Mouse (Mus musculus): ENCODE data around the gene Nudt5. TPM values are rescaled to one million over a fixed set of nuclear protein-coding genes. Genes with fewer than 3 reads are reported as not detected.
"Not testable (repeated sequence)": the region's sequence is repeated elsewhere in the genome, so short reads cannot be mapped to it uniquely, and the experiment has no call there.

The Nudt5 gene
- 10 to 100 TPM; 52.1 to 59.6 TPM for polyA plus RNA-seq (2017; shearing (Covaris generic))

- ATAC-seq: peak; percentile 93
Measured at GRCm38 (mm10) chr2:5844873-5845631, at the start of gene Nudt5, which contains the start of gene Cdc123. TSS of gene Nudt5 (plus strand) at chr2:5845019. TSS of gene Cdc123 (minus strand) at chr2:5845164.

- ATAC-seq: no peak
Measured at GRCm38 (mm10) chr2:5797816-5798672, 46.8 kb upstream of the Nudt5 start.

- ATAC-seq: no peak
Measured at GRCm38 (mm10) chr2:5801182-5801640, 43.6 kb upstream of the Nudt5 start.

GRCm38 (mm10) chr2:5801927-5802590, 42.8 kb upstream of the Nudt5 start:
- no peak for ATAC-seq

- ATAC-seq: no peak
Measured at GRCm38 (mm10) chr2:5804440-5805045, 40.3 kb upstream of the Nudt5 start.

- ATAC-seq: no peak
Measured at GRCm38 (mm10) chr2:5805228-5805627, 39.6 kb upstream of the Nudt5 start.

GRCm38 (mm10) chr2:5806201-5806600, 38.6 kb upstream of the Nudt5 start:
- not testable (repeated sequence) for ATAC-seq

- ATAC-seq: no peak
Measured at GRCm38 (mm10) chr2:5810036-5810718, 34.6 kb upstream of the Nudt5 start.

GRCm38 (mm10) chr2:5811235-5811782, 33.5 kb upstream of the Nudt5 start:
- no peak for ATAC-seq

- ATAC-seq: no peak
Measured at GRCm38 (mm10) chr2:5821264-5821663, 23.6 kb upstream of the Nudt5 start.

GRCm38 (mm10) chr2:5822449-5822848, 22.4 kb upstream of the Nudt5 start:
- no peak for ATAC-seq

- ATAC-seq: no peak
Measured at GRCm38 (mm10) chr2:5824213-5824612, 20.6 kb upstream of the Nudt5 start.

GRCm38 (mm10) chr2:5824685-5825084, 20.1 kb upstream of the Nudt5 start:
- ATAC-seq: no peak

- no peak for ATAC-seq
Measured at GRCm38 (mm10) chr2:5825265-5825913, 19.4 kb upstream of the Nudt5 start.

- no peak for ATAC-seq
Measured at GRCm38 (mm10) chr2:5840815-5841214, 4.0 kb upstream of the Nudt5 start.

- peak; percentile 16 for ATAC-seq
Measured at GRCm38 (mm10) chr2:5844181-5844872, 492 bp upstream of the Nudt5 start.

GRCm38 (mm10) chr2:5845826-5846225, 1.0 kb downstream of the Nudt5 start:
- no peak for ATAC-seq

- ATAC-seq: no peak
Measured at GRCm38 (mm10) chr2:5851116-5851515, 6.3 kb downstream of the Nudt5 start.

- no peak for ATAC-seq
Measured at GRCm38 (mm10) chr2:5851866-5852265, 7.0 kb downstream of the Nudt5 start.

- no peak for ATAC-seq
Measured at GRCm38 (mm10) chr2:5862834-5863233, 18.0 kb downstream of the Nudt5 start, which contains the start of gene Gm13199. TSS of gene Gm13199 (minus strand) at chr2:5862934.
